23 mouse cellular contexts compared by ENCODE assay signal in genomic region chr9:59094106-59094505, GRCm38 (mm10).
"Had no signal": no experiment of that assay in that cellular context is flagged by ENCODE, and none has a peak within 500 bp of the region (broad histone marks: within the 10 kb centered on the region; RNA-seq: fewer than 3 reads in every experiment).

No protein-coding gene starts in this region.

- H3K36me3 ChIP-seq: heart, embryonic 10.5 days; heart, embryonic 12.5 days; hindbrain, embryonic 13.5 days; hindbrain, embryonic 15.5 days; kidney, embryonic 15.5 days; liver, embryonic 12.5 days had no signal

- H3K27ac ChIP-seq: gastrocnemius, adult 2 months; heart, embryonic 10.5 days; hindbrain, embryonic 13.5 days; hindbrain, embryonic 15.5 days; hindbrain, postnatal 0 days; kidney, embryonic 15.5 days; kidney, postnatal 0 days; left cerebral cortex, adult 2 months; liver, embryonic 12.5 days; liver, embryonic 14.5 days had no signal

- ATAC-seq: hindbrain, postnatal 0 days; intestine, embryonic 16.5 days; liver, embryonic 12.5 days had no signal

- H3K9ac ChIP-seq: heart, embryonic 12.5 days; hindbrain, embryonic 13.5 days; hindbrain, embryonic 15.5 days; kidney, embryonic 15.5 days; liver, embryonic 12.5 days; liver, embryonic 14.5 days had no signal

- H3K4me1 ChIP-seq: heart, embryonic 10.5 days; liver, embryonic 12.5 days had no signal

- H3K4me2 ChIP-seq: heart, embryonic 12.5 days; hindbrain, embryonic 13.5 days; hindbrain, embryonic 15.5 days; kidney, embryonic 15.5 days; liver, embryonic 12.5 days had no signal

- H3K27me3 ChIP-seq: heart, embryonic 12.5 days; hindbrain, embryonic 13.5 days; hindbrain, embryonic 15.5 days; kidney, embryonic 15.5 days; liver, embryonic 12.5 days had no signal

- H3K9me3 ChIP-seq: heart, embryonic 10.5 days; heart, embryonic 12.5 days; hindbrain, embryonic 13.5 days; hindbrain, embryonic 15.5 days; kidney, embryonic 15.5 days; liver, embryonic 12.5 days had no signal

- H3K4me3 ChIP-seq: gastrocnemius, adult 2 months; heart, embryonic 10.5 days; heart, embryonic 12.5 days; hindbrain, embryonic 13.5 days; hindbrain, embryonic 15.5 days; kidney, embryonic 15.5 days; left cerebral cortex, adult 2 months; liver, embryonic 12.5 days had no signal

- DNase-seq: gastrocnemius, adult 2 months; gastrocnemius, postnatal 10 days; gastrocnemius, postnatal 25 days; heart, adult 11 months; heart, postnatal 10 days; heart, postnatal 36 days; kidney, adult 11 months; kidney, adult 2 months; kidney, adult 9 months; kidney, postnatal 14 days; kidney, postnatal 36 days; layer of hippocampus, adult 9-11 months had no signal
